Mouse (Mus musculus) kidney, postnatal 0 days (tissue): Measurements from ENCODE around the gene Sowaha. TPM values are rescaled to one million over a fixed set of nuclear protein-coding genes. Genes with fewer than 3 reads are reported as not detected.
A peak's percentile ranks its signal among the peaks of the same experiment; 100 is the strongest.

Source experiments
- ATAC-seq: fragments of 200-750 bp; cut with Nextera tagmentation; replicated peaks from 2 replicates; pipeline ENCODE4 v1.8.0; 2017; ENCODE audit warnings: low read depth, moderate number of reproducible peaks, moderate TSS enrichment, moderate library complexity; ENCODE audit not compliant: low FRiP score
- DNase-seq: peaks from one replicate; pipeline ENCODE4 v3.0.0-alpha.2; 2016; ENCODE audit warnings: low spot score
- H3K27ac ChIP-seq: fragments of 300-500 bp; sonication (generic); 2 replicates; pipeline ENCODE4 v1.5.1; 2014; ENCODE audit warnings: mild to moderate bottlenecking
- H3K27me3 ChIP-seq: fragments of 300-500 bp; sonication (generic); 2 replicates; pipeline ENCODE4 v1.6.1; 2014; ENCODE audit warnings: low read length, mixed read lengths; ENCODE audit not compliant: insufficient read depth
- H3K36me3 ChIP-seq: fragments of 300-500 bp; sonication (generic); 2 replicates; pipeline ENCODE4 v1.6.1; 2014; ENCODE audit warnings: low read length, mixed read lengths; ENCODE audit not compliant: insufficient read depth
- H3K4me1 ChIP-seq: fragments of 300-500 bp; sonication (generic); replicated peaks from 2 replicates; pipeline ENCODE4 v1.6.1; 2014; ENCODE audit warnings: antibody characterized with exemption, low read length, mixed read lengths; ENCODE audit not compliant: insufficient read depth
- H3K4me2 ChIP-seq: fragments of 300-500 bp; sonication (generic); 2 replicates; pipeline ENCODE4 v1.6.1; 2014; ENCODE audit warnings: mild to moderate bottlenecking, low read length, moderate library complexity, mixed read lengths
- H3K4me3 ChIP-seq: fragments of 300-500 bp; sonication (generic); replicated peaks from 2 replicates; pipeline ENCODE4 v1.5.1; 2014; ENCODE audit warnings: low read depth, low read length
- H3K9ac ChIP-seq: fragments of 300-500 bp; sonication (generic); 2 replicates; pipeline ENCODE4 v1.6.1; 2014; ENCODE audit warnings: low read depth, low read length
- H3K9me3 ChIP-seq: fragments of 300-500 bp; sonication (generic); replicated peaks from 2 replicates; pipeline ENCODE4 v1.6.1; 2016; ENCODE audit warnings: low read length, inconsistent platforms, mixed read lengths
- CTCF ChIP-seq: IDR thresholded peaks from 2 replicates; pipeline ENCODE4 v1.5.1; 2016; ENCODE audit warnings: antibody characterized with exemption, low read depth, mild to moderate bottlenecking, moderate library complexity
- WGBS: fragments of 180-500 bp; shearing (Covaris S2); extraction: QIAGEN DNeasy Blood & Tissue Kit; methylation state at CpG from one replicate; pipeline ENCODE4 v1.1.7; 2014; 5-methylcytosine and 5-hydroxymethylcytosine counted together
- polyA plus RNA-seq: library from polyadenylated mRNA; unstranded; fragments of >200 nt; fragmentation: Nextera tagmentation; extraction: Ambion mirVana; gene quantifications from 2 replicates; pipeline ENCODE4 v1.2.1, GENCODE M21; 2015

Gene Sowaha
- polyA plus RNA-seq, 1 experiment from 2014 or later = 0.39 TPM

DNA sequence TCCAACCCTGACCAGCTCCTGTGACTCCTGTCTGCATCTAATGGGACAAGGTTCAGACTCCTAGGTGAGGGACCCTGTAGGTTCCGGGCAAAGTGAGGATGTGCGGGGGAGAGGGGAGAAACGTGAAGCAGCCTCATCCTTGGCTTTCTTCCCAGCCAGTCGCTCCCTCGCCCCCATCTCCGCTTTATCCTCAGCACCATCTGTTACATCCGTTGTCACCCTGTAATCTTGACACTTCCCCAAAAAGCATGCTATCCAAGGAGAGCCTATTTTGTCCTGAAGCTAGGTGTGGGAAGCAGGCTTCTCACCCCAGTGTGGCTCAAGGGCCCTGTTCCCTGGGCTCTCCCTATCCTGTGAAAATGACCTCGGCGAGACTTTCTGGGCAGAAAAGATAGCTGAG is 42.9 kb upstream of the Sowaha start:
- Histone ChIP-seq H3K27me3 (no peaks in the 10 kb centered on the region), H3K4me3 (no peak overlapping the region), H3K36me3 (no peaks in the 10 kb centered on the region), H3K9ac (no peak overlapping the region), H3K27ac (no peak overlapping the region), H3K9me3 (no peaks in the 10 kb centered on the region), H3K4me2 (no peak overlapping the region), H3K4me1 (peaks cover 12% of the 10 kb centered on the region)
- ATAC-seq (no peak), DNase-seq (no peak)
- WGBS = 46% methylated on average over 9 of the region's 9 CpGs
- no peak for TF ChIP-seq CTCF

DNA sequence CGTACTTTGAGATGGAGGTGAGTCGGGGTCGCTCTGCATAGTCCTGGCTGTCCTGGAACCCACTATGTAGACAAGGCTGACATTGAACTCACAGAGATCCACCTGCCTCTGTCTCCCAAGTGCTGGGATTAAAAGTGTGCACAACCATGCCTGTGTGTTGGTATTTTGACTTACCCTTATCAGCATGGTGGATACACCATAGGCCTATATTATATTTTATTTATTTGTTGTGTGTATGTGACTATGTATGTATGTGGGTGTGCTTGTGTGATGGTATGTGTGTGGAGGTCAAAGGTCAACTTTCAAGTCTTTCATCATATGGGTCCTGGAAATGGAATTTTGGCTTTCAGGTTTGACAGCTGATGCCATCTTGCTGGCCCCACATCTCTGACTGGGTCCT is 42.3 kb upstream of the Sowaha start:
- Histone ChIP-seq H3K4me1 (peaks cover 12% of the 10 kb centered on the region), H3K27ac (no peak overlapping the region), H3K4me2 (no peak overlapping the region), H3K9me3 (no peaks in the 10 kb centered on the region), H3K9ac (no peak overlapping the region), H3K27me3 (no peaks in the 10 kb centered on the region), H3K4me3 (no peak overlapping the region), H3K36me3 (no peaks in the 10 kb centered on the region)
- ATAC-seq (no peak), DNase-seq (no peak)
- TF ChIP-seq CTCF = no peak
- WGBS = 95% methylated on average over 3 of the region's 3 CpGs

DNA sequence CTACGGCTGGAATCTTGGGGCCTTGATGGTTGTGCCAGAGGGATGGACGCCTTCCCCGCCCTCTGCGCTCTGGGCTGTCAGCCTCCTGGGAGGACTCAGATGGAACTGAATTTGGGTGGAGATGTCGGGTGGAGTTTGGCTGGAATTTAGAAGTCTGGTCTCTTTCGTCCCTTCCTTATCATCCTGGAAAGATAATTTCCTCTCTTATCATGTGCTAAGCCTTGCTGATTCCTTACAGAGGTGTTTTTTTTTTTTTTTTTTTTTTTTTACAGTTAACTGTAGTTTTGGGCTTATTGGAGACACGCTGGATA is 41.7 kb upstream of the Sowaha start:
- Histone ChIP-seq H3K9ac (no peak overlapping the region), H3K4me1 (peaks cover 12% of the 10 kb centered on the region), H3K36me3 (no peaks in the 10 kb centered on the region), H3K4me3 (no peak overlapping the region), H3K27ac (no peak overlapping the region), H3K4me2 (no peak overlapping the region), H3K27me3 (no peaks in the 10 kb centered on the region), H3K9me3 (no peaks in the 10 kb centered on the region)
- WGBS = 87% methylated on average over 7 of the region's 7 CpGs
- no peak for DNase-seq
- ATAC-seq = no peak
- TF ChIP-seq CTCF = no peak

DNA sequence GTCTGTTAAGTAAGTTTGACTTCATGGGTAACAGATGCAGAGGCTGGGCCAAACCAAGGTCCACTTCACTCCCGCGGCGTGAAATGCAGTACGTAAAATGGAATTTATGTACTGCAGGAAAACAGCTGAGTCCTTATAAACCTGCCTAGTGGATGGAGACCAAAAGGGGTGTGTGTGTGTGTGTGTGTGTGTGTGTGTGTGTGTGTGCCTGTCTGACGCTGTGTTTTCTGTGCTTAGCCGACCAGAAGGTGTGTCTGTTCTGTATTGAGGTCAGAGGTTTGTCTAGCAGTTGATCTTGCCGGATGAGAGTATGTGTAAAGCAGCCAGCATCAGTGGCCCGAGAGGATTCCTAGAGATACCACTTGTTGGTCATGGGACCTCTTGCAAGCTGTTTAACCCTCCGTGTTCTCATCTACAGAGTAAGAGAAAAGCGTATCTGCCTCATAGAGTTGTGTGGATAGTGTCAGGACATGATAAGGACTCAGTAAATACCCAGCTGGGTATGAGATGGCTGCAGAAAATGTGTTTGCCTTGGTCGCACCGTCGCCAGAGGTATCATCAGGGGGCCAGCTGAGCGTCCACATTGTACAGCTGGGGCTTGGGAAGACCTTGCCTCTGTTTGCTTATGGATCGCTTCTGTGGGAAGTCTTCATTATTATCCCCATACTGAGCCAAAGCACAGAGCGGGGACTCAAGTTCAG is 41.2 kb upstream of the Sowaha start:
- Histone ChIP-seq H3K9me3 (no peaks in the 10 kb centered on the region), H3K36me3 (no peaks in the 10 kb centered on the region), H3K4me1 (peaks cover 12% of the 10 kb centered on the region), H3K27ac (no peak overlapping the region), H3K9ac (no peak overlapping the region), H3K4me2 (peak overlapping the region; percentile 71), H3K27me3 (no peaks in the 10 kb centered on the region), H3K4me3 (peak overlapping the region; percentile 80; the same call in 1 of the 2 replicates)
- DNase-seq (peak; percentile 31), ATAC-seq (no peak)
- TF ChIP-seq CTCF = no peak
- 51% methylated on average over 16 of the region's 16 CpGs for WGBS

DNA sequence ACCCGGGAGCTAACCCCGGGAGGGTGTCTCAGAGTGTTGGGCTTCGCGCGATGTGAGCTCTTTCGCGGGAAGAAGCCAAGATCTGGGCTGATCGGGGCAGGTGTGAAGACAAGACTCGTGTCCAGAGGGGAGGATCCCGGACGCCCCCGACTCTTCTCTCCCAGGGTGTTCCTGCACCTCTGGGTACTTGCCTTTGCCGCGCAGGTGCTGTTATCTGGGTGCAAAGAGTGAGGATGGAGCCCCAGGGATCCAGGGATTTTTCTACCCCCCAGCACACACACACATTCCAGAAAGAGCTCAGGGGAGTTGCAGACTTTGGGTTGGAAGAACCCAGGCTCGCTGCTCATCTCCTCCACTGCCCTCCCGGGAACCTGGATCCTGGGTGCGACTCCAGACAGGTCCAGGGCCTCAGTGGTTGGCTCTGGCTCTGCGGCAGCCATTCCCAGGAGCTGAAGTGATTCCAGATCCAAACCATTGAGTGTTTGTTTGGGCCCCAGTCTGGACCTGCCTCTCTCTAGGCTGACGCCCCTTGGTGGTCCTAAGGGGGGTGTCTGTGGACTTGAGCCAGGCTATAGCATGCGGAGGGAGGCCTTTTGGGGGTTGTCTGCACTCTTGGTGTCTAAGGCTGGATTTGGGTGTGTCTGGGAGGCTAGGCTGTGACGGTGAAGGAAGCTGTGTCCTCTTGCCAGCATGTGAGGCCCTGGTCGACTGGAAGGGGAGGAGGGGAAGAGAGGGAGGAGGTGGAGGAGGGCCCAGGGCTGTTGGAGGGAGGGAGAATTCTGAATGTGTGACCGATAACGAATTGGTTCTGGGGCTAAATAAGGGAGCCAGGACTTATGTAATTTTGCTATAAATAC is 40.3 kb upstream of the Sowaha start:
- peak overlapping the region; percentile 72 for H3K27ac ChIP-seq
- TF ChIP-seq CTCF = no peak
- H3K9ac ChIP-seq = peak overlapping the region; percentile 82
- no peaks in the 10 kb centered on the region for H3K27me3 ChIP-seq
- H3K4me2 ChIP-seq = peak overlapping the region; percentile 71
- ATAC-seq = 0 out of 2 replicates have a peak, but pooled peaks have one; percentile 31
- peak overlapping the region; percentile 80 for H3K4me3 ChIP-seq
- WGBS = 3% methylated on average over 24 of the region's 24 CpGs
- no peaks in the 10 kb centered on the region for H3K36me3 ChIP-seq
- H3K9me3 ChIP-seq = no peaks in the 10 kb centered on the region
- peaks cover 6% of the 10 kb centered on the region for H3K4me1 ChIP-seq
- peak; percentile 73 for DNase-seq

DNA sequence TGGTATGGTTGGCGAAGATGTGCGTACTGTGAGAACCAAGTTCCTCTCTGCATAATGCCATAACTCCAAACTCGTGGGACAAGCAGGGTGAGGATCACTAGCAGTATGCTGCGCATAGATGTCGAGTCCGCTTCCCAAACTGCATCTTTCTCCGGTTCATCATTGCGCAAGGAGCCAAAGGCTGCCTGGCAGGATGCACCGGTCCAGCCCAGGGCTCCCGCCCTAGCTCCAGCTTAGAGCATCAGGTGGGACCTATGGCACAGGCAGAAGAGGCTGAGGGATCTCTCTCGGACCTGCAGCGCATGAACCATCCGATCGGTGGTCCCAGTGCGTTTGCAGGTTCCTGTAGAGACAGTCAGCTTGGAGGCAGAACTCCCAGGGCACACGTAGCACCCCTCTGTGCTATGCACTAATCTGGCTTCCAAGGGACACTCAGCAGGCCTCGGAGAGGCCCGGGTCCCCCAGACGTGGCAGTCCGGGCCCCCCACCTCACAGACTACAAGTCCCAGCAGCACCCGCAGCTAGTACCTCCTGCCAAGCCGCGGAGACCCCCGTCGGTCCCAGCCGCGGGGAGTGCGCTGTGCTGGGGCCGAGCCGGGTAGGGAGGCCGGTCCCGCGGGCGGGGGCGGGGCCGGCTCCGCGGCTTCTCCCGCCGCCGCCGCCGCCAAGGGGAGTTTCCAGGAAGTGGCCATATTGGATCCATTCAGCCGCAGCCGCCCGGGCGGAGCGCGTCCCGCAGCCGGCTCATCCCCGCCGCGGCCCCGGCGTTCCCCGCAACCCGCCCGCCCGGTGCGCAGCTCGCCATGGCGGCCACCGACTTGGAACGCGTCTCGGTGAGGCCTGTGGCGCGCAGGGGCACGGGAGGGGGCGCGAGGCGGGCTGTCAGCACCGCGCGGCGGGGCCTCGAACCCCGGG is 39.4 kb upstream of the Sowaha start, which contains the start of gene Sept8:
Gene Sept8, plus strand, starts transcription at position 51 of the 915 bp plus-strand sequence.
- Histone ChIP-seq H3K4me3 (peak within 1 kb of the TSS; percentile 80), H3K4me2 (peak within 1 kb of the TSS; percentile 71), H3K9ac (peak within 1 kb of the TSS; percentile 82), H3K27me3 (no peaks in the 10 kb centered on the region), H3K36me3 (no peaks in the 10 kb centered on the region), H3K27ac (peak within 1 kb of the TSS; percentile 72), H3K9me3 (no peaks in the 10 kb centered on the region), H3K4me1 (peaks cover 6% of the 10 kb centered on the region)
- ATAC-seq = peak; percentile 69
- DNase-seq = peak; percentile 69
- 7% methylated on average over 68 of the region's 79 CpGs for WGBS
- TF ChIP-seq CTCF = no peak
